Mouse (Mus musculus) heart, postnatal 25 days (tissue): ENCODE data around the gene Cfap69. TPM values are rescaled to one million over a fixed set of nuclear protein-coding genes. Genes with fewer than 3 reads are reported as not detected.

Source experiments
- DNase-seq: peaks from one replicate; pipeline ENCODE4 v3.0.0; 2022; ENCODE audit warnings: low spot score
- intact Hi-C: fragments of 180-260 bp; cut with DNase I; formaldehyde crosslinking; loops from one replicate; pipeline ENCODE4 v1.15.1; 2025
- total RNA-seq, 2 experiments: library from RNA; stranded (reverse); gene quantifications; 2 replicates each; pipeline ENCODE4 v1.2.3; 2021

The Cfap69 gene
- total RNA-seq, 2 experiments from 2014 or later = 0.88 to 0.95 TPM

DNA sequence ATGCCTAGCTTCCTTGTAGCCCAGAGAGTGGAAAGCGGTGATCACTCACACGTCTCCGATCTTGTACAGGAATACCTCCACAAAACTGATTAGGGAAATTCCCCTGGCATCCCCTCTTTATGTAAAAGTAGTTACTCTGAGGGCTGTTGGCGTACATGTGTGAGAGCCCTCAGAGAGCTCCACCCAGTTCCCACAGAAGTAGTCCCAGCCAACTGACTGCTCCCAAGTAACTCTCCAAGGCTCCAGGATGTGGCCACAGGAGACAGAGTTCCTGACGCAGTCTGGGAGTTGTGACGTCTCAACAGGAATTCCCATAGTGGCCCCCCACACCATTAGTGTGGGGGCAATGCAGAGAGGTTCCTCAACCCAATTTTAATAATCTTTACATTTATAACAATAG lies 982 bp downstream of the Cfap69 start:
- DNase-seq = no peak
- intact Hi-C loops = loop anchor here (5.0 kb wide), 1 partner anchor 84 kb away; the partner anchor contains the start of gene Steap1

DNA sequence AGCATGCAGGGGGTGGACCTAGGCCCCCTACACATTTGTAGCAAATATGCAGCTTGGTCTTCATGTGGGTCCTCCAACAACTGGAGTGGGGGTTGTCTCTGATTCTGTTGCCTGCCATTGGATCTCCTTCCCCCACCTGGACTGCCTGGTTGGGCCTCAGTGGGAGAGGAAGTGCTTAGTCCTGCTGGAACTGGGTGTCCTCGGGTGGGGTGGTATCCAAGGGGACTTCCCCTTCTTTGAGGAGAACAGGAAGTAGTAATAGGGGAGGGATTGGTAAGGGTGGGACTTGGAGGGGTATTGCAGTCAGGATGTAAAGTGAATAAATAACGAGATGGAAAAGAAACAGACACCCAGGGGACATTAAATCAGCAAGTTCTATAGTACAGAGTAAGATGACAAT lies 5.4 kb downstream of the Cfap69 start:
- intact Hi-C loops = no loop called here
- DNase-seq = no peak

DNA sequence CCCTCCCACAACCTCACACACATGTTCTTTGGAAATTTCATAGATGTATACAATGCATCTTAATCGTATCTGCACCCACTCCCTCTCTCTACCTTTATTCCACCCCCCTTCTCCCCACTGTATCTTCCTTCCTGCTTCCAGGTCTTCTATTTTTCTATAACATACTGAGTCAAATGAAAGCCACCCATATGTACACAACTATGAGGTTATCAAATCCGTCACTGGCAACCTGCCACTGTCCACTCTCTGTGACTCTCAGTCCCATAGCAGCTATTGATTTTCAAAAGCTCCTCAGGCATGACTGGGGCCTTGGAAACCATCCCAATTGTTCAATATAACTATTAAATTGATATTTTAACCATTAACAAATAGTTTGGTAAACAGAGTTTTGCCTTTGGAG lies 6.1 kb downstream of the Cfap69 start:
- DNase-seq = no peak
- intact Hi-C loops = no loop called here

DNA sequence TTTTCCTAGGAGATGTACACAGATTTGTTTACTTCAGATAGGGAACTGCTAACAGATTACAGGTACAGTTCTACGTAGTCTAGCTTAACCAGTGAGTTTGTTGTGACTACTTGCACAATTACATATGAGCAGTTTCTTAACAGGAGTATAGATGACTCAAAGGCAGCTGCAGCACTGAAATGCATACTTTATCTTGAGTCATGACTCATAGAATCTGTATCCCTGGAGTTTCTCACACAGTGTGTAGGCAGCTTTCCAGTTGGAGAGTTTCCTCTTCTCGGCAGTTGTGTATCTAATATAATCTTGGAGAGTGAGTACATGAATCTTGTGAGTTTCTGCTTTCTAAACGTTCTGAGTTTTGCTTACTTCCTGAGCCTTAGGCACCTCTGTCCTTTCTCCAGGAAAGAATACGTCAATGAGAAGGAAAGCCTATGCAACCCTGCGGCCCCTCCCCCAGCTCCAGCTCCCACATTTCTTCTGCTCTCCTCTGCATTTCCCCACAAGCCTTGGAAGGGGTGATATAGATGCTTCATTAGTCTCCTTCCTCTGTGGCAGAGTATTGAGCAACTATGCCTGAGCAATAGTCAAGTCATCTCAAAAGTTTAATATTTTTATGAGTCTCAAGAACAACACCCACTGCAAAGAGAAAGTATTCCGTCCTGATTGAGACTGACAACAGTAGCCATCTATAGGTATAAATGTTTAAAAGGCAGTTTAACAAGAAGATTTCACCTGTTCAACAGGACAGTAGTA lies 15.0 kb downstream of the Cfap69 start:
- intact Hi-C loops = no loop called here
- DNase-seq = no peak

DNA sequence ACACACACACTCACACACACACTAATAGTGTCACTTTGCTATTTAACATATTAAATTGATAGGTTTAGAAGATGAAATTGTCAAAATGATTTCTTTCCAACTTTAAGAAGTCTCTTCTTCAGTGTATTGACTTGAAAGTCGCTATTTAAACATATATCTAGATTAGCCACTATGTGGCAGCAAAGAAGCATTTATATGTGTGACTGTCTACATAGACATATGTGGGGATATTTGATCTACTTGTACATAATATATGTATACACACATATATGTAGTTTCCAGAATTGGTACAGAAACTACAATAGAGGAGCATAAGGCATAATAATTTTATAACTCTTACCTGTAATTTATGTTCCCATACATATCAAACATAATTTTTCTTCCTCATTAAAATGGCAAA lies 17.9 kb downstream of the Cfap69 start:
- intact Hi-C loops = loop anchor here (1.0 kb wide), 1 partner anchor 103 kb away; the partner anchor contains the start of gene Steap1
- no peak for DNase-seq

DNA sequence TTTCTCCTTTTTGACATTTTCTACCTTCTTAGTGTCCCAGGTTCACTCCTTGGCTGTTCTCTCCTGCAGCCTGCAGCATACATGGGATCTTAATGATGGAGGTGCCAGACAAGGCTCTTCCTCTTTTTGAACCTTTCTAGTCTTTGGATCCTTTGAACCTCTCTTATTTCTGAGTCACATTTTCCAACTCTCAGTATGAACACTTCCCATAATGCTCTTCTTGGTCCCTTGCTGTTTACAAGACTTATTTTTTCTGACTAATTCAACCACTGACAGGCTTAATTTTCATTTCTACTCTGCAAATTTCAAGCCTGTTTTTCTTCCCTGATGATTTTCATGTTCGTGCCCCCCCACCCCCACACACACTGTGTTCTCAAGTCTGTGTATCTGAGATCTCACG lies 25.5 kb downstream of the Cfap69 start:
- intact Hi-C loops = no loop called here
- DNase-seq = no peak

DNA sequence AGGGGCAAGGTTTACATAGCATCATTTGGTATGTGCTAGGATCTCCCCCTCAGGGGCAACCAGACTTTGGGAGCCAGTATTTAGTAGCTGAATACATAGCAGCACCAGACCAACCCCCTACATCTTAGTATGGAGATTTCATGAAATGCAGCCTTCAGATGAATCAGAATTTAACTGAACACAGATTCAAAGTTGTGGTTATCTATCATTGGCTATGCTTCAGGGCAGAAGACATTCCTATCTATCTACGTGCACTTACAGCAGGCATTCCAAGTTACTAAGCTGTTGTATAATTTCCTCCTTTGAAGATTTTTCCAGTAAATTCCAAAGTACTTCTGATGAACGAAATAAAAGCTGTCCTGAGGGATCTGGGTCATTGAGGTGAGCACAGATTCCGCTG lies 38.5 kb downstream of the Cfap69 start:
- no peak for DNase-seq
- intact Hi-C loops = no loop called here

DNA sequence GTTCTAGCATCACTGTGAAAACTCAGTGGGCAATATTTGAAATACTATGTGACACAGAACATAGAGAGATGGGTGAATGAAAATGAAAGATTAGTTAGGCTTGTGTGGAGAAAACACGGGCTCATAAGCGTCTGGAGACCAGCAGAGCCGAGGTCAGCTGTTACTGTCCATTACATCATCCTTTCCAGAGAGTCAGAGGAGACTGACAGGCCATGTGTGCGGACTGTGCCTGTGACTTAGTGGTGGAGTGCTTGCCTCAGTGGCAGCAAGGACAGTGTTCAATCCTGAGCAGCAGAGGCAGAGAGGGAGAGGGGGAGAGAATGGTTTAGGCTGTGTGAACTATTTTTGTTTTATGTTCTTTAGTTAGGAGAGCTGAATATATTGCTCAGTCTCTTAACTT lies 45.7 kb downstream of the Cfap69 start:
- no peak for DNase-seq
- intact Hi-C loops = no loop called here

DNA sequence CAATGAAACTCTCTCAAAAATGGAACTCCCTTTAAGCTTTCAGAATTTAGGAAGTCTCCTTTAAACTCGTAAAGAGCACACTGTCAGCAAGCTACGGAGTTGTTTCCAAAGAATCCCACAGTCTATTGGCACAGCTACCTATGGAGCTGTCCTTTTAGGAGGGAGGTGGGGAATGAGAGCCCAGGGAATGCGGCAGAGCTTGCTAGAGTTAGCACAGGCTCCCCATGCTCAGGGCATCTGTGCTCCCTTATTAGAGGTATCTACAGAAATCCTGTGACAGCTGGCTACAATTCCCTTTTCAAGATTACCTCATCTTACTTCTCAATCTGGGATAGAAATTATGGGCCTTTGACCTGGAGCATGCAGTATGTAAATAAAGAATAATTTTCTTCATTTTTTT lies 53.5 kb downstream of the Cfap69 start:
- DNase-seq = no peak
- intact Hi-C loops = no loop called here

DNA sequence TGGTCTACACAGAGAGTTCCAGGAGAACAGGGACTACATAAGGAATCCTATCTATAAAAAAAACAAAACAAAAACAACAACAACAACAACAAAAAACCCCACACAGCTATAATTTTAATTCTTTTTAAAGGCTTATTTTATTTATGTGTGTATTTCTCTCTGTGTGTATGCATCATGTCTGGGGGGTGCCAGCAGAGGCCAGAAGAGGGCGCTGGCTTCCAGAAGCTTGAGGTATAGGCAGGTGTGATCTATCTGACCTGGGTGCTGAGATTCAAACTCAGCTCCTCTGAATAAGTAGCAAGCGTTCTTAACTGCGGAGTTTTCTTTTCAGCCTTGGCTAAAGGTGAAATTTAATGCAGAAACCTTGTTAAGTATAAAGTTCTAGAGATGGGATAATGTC lies 76.4 kb downstream of the Cfap69 start:
- intact Hi-C loops = no loop called here
- no peak for DNase-seq

DNA sequence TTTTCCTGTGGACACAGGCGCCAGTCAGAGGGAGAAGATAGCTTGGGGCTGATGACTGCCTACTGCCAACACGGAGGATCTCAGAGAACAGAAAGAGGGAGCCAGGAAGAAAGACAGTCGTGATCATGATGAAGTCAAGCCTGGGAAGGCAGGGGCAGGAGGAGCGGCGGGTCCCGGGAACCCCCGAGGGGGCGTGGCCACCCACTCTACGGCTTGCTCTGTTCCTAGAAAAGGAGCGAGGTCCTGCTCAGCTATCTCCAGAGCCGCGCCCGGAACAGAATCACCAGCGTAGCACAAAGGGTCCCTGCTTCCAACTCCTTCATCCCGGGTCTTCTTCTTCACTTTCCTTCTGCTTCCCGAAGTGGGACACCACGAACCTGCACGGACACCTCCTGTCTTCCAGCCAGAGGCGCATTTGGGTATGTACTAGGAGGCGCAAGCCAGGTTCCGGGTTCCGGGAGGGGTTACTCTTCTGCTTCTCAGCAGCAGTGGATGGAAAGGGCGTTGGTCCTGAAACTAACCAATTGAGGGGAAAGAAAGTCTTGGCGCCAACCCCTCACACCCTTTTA lies 90.2 kb downstream of the Cfap69 start, which contains the start of gene Gm8773:
TSS of gene Gm8773 (plus strand) at position 51 of the 569 bp plus-strand sequence.
- intact Hi-C loops = no loop called here
- DNase-seq = no peak

DNA sequence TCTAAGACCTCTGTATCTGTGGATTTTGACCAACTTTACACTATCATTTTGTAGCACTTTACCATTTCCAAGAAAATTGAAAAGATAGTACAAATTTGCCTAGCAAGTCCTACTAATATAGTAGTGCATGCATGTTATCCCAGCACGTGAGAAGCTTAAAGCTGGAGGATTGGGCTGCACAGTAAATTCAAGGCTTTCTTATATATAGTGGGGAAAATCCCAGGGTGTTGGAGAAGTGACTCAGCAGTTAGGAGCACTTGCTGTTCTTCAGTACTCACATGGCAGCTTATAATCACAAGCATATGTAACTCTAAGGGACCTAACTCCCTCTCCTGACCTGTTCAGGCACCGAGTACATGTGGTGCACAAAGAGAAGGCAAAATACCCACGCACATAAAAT lies 101.6 kb downstream of the Cfap69 start:
- no peak for DNase-seq
- intact Hi-C loops = no loop called here

DNA sequence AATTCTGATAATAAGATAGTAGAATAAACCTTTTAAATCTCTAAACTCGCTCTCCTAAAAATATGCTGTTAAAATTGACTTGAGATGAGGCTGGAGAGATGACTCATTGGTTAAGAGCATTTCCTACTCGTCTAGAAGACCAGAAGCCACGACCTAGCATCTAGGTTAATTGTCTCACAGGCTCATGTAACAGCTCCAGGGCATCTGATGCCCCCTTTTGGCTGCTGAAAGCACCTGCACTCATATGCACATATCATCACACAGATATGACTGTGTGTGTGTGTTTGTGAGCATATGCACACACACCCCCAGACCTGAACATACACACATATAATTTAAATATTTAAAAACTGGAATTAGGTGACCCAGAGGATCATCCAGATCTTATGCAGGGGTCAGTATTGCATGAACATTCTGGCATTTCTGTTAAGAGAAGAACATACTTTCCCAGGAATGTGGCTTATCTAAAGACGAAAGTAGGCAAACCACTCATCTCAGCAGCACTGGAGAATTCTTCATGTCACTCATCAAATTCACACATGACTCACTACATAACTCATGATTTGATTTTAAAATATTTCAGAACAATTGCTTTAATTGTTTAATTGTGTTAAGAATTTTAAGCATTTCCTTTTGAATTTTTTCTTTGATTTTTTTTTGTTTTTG lies 102.9 kb downstream of the Cfap69 start:
- DNase-seq = no peak
- intact Hi-C loops = no loop called here

DNA sequence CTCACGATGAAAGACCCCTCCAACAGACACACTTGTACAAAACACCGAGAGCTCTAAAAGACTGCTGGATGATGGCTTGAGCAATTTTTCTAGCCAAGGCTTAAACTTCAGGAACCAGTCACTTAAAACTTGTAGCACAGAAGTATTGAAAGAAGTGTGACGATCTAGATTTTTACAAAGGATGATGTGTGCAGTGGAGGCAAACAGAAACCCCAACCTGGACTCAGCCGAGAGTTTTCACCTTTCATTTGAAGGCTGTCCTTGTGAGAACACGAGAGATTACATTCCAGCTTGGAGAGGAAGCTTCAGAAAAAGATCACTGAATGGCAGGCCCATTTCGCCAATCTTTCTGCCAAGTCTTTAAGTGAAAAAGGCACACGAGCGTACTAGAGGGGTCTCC lies 104.2 kb downstream of the Cfap69 start:
- intact Hi-C loops = loop anchor here (2.0 kb wide), 1 partner anchor 45 kb away; the partner anchor contains the start of gene Cldn12
- no peak for DNase-seq

DNA sequence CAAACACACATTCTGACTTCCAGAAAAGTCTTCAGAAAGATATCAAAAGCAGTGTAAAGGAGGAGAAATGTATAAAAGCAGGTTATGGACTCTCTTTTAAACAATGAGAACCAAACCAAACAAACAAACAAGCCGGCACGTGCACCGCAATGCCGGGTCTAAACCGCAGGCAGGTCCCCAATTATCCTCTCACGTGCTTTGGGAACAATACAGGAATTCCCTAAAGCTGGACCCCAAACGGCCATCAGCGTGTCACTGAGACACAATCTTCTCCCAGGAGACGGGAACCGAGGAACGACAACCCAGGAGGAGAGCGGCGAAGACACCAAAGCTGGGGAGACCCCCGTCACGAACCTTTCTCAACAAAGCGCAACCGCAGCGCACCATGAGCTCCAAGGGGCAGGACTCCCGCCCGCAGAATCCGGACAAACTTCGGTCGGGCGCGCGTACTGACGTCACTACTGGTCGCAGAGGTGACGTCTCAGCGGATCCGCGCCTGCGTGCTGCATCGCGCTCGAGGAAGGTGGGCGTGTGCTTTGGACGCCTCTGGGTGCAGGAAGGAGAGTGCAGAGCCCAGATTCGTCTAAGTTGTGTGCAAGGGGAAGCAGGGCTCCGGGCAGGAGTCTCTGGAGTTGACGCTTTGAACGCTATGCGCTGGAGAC lies 104.8 kb downstream of the Cfap69 start, which contains the start of gene Gtpbp10:
TSS of gene Gtpbp10 (minus strand) at position 460 of the 662 bp plus-strand sequence.
- intact Hi-C loops = loop anchor here (2.0 kb wide), 1 partner anchor 44 kb away; the partner anchor contains the start of gene Cldn12
- DNase-seq = peak; percentile 82

DNA sequence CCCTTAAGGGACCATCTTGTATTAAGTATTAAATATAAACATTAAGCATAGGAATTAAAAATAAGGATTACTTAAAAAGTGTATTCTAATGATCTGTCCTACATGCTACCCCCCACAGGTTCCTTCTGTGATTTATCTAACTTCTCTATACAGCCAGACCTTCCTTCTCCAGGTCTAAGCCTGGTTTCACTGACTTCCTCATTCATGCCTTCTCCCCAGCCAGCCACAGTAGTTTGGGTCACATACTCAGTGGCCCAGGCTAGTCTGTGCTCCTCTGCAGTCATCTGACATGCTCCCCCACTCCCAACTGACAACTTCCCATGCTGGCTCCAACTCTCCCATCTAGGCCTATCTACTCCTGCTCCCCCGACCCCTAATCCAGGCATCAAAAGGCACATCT lies 112.9 kb downstream of the Cfap69 start:
- intact Hi-C loops = no loop called here
- DNase-seq = no peak

DNA sequence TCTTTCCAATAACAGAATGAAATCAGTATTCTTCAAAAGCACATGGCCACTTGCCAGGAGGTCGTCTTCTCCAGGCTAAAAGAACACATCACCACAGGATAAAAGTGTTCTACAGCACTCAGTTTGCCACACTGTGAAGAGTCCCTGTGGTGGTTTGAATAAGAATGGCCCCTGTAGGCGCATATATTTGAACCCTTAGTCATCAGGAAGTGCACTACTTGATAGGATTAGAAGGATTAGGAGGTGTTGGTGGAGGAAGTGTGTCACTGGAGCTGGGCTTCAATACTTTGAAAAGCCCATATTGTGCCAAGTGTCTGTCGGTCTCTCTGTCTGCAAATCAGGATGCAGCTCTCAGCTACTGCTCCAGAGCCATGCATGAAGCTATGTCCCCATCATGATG lies 123.7 kb downstream of the Cfap69 start:
- intact Hi-C loops = no loop called here
- DNase-seq = no peak

DNA sequence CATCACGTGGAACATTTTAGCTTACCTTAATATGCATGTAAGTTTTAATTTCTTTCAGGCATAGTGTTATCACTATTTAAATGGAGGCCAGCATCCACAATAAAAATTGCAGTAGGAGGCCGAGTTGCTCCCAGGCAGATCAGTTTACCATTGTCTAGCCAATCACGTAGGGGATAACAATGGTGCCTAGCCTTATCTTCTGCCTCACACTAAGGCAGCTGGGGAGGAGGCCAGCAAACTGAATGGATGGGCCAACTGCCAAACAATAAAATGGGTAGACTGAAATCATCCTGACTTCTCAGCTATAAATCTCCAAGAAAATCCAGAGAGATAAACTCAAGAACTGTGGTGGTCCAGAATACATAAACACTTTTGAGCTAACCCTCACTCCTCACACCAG lies 124.3 kb downstream of the Cfap69 start:
- DNase-seq = no peak
- intact Hi-C loops = no loop called here

DNA sequence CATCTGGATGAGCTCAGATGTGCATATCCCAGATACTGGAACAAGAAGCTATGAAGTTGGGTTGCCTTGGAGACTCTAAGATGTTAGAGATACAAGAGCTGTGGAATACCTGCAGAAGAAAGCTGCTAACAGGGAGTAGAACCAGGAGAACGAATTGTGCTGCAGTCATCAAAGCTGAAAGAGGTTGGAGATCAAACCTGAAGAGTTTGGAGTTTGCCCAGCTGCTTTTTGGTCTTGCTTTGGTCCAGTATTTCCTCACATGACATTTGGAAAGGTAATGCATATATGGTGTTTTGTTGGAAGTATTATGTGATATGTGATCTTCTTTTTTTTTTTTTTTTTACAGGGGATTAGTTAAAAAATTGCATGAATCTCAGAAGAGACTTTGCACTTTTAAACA lies 127.9 kb downstream of the Cfap69 start:
- intact Hi-C loops = no loop called here
- no peak for DNase-seq

DNA sequence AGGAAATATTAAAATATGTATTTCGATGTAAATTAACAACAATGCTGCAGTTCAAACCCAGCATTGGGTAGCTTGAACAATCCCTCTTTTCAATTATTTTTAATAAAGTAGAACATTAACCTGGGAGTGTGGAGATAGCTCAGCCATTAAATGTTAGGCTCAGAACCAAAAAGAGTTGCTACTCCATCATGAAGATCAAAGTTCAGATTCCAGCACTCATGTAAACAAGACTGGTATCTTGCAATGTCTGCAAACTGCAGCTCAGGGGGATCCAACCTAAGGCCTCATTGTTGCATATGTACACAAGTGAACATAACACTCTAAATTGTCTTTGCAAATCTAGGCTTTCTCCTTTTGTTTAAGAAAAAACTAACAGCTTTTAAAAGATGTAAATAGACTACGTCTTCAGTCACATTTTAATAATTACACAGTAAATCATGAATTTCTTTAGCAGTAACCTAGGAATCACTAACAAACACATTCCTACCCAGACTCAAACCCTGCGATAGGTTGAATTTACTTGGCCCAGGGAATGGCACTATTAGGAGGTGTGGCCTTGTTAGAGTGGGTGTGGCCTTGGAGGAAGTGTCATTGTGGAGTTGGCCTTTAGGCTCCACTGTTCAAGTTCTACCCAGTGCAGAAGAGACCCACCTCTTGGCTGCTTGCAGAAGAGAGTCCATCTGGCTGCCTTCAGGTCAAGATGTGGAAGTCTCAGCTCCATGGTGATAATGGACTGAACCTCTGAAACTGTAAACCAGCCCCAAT lies 130.2 kb downstream of the Cfap69 start:
- DNase-seq = no peak
- intact Hi-C loops = no loop called here
